Mouse (Mus musculus): ENCODE measurements at regions not wholly inside any gene's neighbourhood (a gene's known extent, or its start where the extent isn't known, plus 50 kb on each side); places are given as distances from the start of the nearest gene placed in this dataset.

- TF ChIP-seq CTCF (conservative IDR thresholded peaks at IDR 0.05; ENCODE audit: low read length) (no peak), NANOG (IDR thresholded peaks at IDR 0.05; ENCODE audit: borderline replicate concordance, low read length) (no peak), POU5F1 (IDR thresholded peaks at IDR 0.05; ENCODE audit: borderline replicate concordance, low read length) (no peak)
Observed at GRCm38 (mm10) chr9:14156967-14157366, 117.9 kb upstream of the Sesn3 start.
